Mouse (Mus musculus): Measurements from ENCODE around the gene Hrg. TPM values are rescaled to one million over a fixed set of nuclear protein-coding genes. Genes with fewer than 3 reads are reported as not detected.
"Not testable (repeated sequence)": the region's sequence is repeated elsewhere in the genome, so short reads cannot be mapped to it uniquely, and the experiment has no call there.

The Hrg gene
- total RNA-seq, 2 experiments from 2014 or later, result not detected

DNA sequence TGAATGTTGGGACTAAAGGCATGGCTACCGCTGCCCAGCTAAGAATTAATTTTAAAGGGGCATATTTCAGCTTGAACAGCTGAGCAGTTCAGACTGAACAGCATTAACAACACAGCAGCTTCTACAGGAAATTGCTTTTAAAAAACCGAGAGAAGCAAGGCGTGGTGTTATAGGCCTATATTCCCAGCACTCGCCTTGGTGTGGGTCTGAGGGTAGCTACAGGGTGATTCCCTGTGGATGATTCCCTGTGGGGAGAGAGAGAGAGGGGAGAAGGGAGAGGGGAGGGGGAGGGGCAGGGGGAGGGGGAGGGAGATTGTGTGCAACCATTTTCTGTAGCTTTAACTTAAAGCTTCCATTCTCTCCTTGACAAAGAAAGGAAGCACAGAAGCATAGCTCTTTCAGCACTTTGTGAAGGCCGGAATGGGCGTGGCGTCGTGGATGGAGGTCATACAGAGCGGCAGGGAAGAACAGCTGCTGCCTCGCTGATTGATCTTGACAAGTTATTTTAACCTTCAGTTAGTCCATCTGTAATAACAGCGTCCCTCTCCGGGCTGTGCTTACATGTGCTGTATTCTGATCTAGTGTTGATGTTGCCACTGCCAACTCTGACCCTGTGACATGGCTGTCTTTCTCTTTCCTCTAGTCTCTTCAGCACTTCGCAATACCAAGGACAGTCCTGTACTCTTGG lies 4.7 kb downstream of the Hrg start:
- intact Hi-C loops (cut with DNase I), result no loop called here
- no peak for DNase-seq (ENCODE audit: low spot score in 2 of 2)

DNA sequence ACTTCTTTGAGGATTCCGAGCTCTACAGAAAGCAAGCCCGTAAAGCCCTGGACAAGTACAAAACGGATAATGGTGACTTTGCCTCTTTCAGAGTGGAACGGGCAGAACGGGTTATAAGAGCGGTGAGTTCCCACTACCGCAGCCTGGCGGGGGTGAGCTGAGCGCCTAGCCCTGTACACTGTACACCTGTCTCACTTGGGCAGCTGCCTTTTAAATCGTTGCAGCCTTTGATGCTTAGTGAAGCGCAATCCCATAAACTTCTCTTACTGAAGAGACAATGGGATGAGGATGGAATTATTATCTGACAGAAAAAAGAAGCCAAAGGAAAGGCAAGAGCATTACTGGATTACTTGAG lies 5.2 kb downstream of the Hrg start:
- intact Hi-C loops (cut with DNase I), result no loop called here
- no peak for DNase-seq (ENCODE audit: low spot score in 2 of 2)

DNA sequence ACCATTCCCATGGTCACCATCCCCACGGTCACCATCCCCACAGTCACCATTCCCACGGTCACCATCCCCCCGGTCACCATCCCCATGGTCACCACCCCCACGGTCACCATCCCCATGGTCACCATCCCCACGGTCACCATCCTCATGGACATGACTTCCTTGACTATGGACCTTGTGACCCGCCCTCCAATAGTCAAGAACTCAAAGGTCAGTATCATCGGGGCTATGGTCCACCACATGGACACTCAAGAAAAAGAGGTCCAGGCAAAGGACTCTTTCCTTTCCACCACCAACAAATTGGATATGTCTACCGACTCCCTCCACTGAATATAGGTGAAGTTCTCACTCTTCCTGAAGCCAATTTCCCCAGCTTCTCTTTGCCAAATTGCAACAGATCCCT lies 10.2 kb downstream of the Hrg start:
- intact Hi-C loops (cut with DNase I), result no loop called here
- no peak for DNase-seq (ENCODE audit: low spot score in 2 of 2)

DNA sequence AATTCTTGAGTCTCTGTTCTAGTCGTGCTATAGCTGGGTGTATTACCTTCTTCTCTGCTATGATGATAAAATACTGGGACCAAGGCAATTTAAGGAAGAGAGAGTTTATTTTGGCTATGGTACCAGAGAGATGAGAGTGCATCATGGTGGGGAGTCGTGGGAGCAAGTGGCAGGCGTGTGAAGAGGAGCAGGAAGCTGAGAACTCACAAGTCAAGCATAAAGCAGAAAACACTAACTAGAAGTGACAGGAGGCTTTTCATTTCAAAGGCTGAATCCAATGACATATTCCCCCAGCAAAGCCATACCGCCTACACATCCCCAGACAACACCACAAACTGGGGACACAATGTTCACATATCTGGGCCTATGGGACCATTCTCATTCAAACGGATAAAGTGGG lies 11.4 kb downstream of the Hrg start:
- intact Hi-C loops (cut with DNase I), result no loop called here

DNA sequence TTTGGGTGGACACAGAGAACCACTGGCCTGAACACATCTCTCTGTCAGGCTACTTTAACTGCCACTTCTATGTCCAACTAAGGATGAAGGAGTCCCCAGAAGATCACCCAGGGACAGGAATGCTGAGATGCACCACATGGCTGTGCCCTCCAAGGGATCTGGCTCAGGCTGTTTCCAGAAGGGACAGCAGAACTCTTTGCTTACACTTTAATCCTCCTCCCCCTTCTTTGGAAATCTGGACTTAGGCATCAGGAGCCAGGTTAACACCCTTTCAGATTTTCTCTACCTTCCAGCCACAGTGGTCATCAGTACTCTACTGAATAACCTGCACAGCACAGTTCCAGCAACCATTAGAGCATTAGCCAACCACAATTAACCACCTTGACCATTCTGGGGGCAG lies 12.4 kb downstream of the Hrg start:
- intact Hi-C loops (cut with DNase I), result no loop called here
- no peak for DNase-seq (ENCODE audit: low spot score in 2 of 2)

More for the DNA sequence above, 11.4 kb downstream of the Hrg start:
- no peak for DNase-seq (ENCODE audit: low spot score in 2 of 2)

DNA sequence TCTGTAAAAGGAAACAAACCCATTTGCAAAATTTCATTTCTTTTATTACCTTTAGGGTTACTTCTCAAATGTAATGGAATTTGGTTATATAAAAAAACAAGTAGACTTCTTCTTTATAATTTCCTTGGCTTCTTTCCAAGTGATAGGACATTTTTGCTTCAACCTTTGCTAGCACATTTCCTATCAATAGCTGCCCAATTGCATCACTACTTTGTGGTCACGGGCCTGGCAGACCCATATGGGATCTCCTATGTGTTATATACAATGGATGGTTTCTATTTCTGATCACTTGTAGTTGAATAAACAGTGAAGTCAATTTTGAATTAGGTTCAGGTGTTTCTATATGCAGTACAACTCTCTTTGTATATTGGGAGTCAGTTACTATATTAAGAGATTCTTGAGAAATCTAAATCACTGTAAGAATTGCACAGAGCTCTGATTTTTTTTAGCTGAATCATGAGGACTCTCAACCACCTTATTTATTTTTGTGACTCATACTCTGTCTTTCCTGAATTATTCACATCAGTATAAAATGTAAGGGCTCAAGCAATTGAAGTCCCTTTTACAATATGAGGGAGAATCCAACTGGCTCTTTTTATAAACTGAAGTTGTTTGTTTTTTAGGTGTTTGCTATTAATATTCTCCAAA lies 16.6 kb downstream of the Hrg start:
- no peak for DNase-seq (ENCODE audit: low spot score in 2 of 2)
- intact Hi-C loops (cut with DNase I), result no loop called here

DNA sequence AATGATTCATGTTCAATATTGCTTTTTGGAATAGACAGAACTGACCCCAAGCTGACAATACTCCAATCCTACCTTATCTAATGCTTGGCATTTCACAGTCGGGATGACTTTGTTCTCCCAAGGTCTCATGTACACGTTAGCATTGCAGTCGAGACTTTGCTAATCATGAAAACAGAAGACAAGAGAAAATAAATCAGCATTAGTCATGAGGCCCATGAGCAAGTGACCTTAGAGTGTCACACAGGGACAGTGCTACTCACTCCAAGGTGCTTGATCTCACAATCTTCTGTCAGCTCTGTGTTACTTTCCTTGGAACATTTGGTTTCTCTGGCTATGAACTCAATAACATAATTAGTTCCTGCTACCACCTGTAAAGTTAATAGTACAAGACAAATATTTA lies 46.1 kb downstream of the Hrg start:
- intact Hi-C loops (cut with DNase I); DNase-seq (ENCODE audit: low spot score in 2 of 2): not testable (repeated sequence)

Other genes starting within 250 kb of the Hrg start
- gene Crygs, start 139.5 kb upstream of the Hrg start, total RNA-seq (2021), result not detected
- 10 to 100 TPM; 13.8 to 16.3 TPM for gene Tbccd1, start 93.4 kb upstream of the Hrg start, total RNA-seq (2021)
- gene Dnajb11, start 93.2 kb upstream of the Hrg start, total RNA-seq (2021), result 10 to 100 TPM; 64.7 to 71.8 TPM
- gene Ahsg, start 59.8 kb upstream of the Hrg start, total RNA-seq (2021), result not detected
- not detected for gene Fetub, start 32.7 kb upstream of the Hrg start, total RNA-seq (2021)
- not detected for gene Kng2, start 78.4 kb downstream of the Hrg start, total RNA-seq (2021)
- not detected for gene Kng1, start 106.8 kb downstream of the Hrg start, total RNA-seq (2021)
- gene Eif4a2, start 156.4 kb downstream of the Hrg start, total RNA-seq (2021), result 100 to 1,000 TPM; 863 to 878 TPM
- 1 to 10 TPM; 6.8 to 7.3 TPM for gene Rfc4, start 176.7 kb downstream of the Hrg start, total RNA-seq (2021)
- not detected for gene Adipoq, start 195.5 kb downstream of the Hrg start, total RNA-seq (2021)